Mouse (Mus musculus): ENCODE results near the gene Slco3a1.
"Not testable (repeated sequence)": the region's sequence is repeated elsewhere in the genome, so short reads cannot be mapped to it uniquely, and the experiment has no call there.

Gene Slco3a1

GRCm38 (mm10) chr7:74445148-74445547, 109.4 kb downstream of the Slco3a1 start:
- in situ Hi-C loops (cut with MboI; ENCODE audit: unreplicated experiment in 2 of 2) = no loop called here

GRCm38 (mm10) chr7:74442380-74442779, 112.2 kb downstream of the Slco3a1 start:
- in situ Hi-C loops (cut with MboI; ENCODE audit: unreplicated experiment in 2 of 2) = no loop called here

DNA sequence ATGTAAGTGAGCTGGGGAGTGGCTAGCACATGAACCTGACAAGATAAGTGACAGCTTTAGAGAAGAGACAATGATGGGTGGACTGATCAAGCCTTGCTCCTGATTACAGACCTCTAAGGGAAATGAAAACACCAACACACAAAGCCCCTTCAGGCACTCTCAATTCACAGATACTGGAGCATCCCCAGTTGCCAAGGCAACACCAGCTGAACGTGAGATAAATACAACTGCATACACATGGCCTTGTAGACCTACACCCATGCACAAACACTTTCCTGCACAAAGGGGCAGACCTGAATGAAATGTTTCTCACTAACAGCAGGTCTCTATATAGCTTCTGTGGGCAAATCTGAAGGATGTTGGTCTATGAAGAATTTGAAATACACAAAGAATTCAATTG, 117.0 kb downstream of the Slco3a1 start:
- in situ Hi-C loops (cut with MboI; ENCODE audit: unreplicated experiment in 2 of 2) = no loop called here

DNA sequence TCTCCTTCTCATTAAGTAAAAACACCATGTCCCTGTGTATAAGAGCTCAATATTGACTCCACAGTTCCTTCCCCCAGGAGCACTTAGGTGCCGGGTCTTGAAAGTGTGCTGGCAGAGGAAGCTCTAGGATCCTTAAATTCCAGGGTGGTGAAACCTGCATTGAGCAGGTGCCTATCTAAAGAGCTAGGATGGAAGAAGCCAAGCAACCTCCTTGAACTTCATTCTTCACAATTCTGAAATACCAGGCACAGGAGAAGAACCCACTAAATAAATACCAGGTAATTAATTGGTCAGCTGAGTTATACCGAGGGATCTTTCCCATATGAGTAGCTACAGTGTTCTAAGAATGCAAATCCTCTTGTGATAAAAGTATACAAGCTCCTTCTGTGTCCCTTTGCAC, 117.9 kb downstream of the Slco3a1 start:
- in situ Hi-C loops (cut with MboI; ENCODE audit: unreplicated experiment in 2 of 2) = no loop called here

DNA sequence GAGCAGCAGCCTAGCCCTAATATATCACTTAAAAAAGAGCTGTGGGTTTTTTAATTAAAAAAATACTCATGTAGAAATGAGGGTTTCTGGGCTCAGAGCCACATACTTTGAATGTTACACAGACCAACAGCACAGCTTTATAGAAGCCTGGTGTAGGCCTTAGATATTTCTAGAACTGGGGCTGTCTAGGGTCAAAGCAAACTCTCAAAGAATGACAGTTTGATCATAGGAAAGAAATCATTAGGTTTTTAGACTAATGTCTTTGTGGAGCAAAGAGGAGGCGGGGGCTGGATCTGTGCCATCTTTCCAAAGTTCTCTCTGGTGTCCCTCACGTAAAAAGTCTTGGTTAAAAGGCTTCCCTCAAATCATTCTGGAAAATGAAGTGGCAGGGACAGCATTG, 121.6 kb downstream of the Slco3a1 start:
- in situ Hi-C loops (cut with MboI; ENCODE audit: unreplicated experiment in 2 of 2) = no loop called here

DNA sequence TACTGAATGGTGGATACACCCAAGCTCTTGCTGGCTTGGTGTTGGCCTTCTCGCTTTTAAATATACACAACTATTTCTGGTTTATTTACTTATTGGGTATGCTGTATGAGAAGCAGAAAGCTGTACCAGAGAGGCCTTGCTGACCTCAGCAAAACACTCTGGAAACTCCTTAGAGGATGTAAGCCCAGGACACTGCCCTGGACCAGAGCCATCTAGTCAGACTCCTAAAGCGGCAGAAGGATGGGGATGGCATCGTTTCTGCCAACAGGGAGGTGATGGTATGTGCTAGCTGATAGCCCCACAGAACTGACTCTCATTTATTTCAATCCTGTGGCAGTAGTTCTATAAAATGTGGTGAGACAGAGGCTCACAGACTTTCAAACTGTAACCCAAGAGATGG, 125.3 kb downstream of the Slco3a1 start:
- in situ Hi-C loops (cut with MboI; ENCODE audit: unreplicated experiment in 2 of 2) = no loop called here

DNA sequence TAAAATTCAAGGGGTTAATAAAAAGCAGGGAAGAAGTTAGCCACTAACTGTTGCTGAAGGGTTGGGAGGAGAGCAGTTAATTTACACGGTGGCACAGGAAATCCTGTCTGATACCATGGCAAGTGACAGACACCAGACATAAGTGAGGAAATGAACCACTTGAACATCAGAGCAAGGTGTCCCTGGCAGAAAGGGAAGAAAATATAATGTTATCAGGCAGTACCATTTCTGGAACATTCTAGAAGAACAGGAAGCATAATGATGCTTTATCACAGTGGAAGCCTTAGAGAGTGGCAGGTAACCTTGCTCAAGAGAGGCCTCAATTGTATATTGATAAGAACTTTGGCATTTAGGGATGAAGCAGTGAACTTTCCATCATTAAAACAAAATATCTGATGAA, 127.4 kb downstream of the Slco3a1 start:
- in situ Hi-C loops (cut with MboI; ENCODE audit: unreplicated experiment in 2 of 2) = no loop called here

GRCm38 (mm10) chr7:74425941-74426340, 128.6 kb downstream of the Slco3a1 start:
- in situ Hi-C loops (cut with MboI; ENCODE audit: unreplicated experiment in 2 of 2) = no loop called here

DNA sequence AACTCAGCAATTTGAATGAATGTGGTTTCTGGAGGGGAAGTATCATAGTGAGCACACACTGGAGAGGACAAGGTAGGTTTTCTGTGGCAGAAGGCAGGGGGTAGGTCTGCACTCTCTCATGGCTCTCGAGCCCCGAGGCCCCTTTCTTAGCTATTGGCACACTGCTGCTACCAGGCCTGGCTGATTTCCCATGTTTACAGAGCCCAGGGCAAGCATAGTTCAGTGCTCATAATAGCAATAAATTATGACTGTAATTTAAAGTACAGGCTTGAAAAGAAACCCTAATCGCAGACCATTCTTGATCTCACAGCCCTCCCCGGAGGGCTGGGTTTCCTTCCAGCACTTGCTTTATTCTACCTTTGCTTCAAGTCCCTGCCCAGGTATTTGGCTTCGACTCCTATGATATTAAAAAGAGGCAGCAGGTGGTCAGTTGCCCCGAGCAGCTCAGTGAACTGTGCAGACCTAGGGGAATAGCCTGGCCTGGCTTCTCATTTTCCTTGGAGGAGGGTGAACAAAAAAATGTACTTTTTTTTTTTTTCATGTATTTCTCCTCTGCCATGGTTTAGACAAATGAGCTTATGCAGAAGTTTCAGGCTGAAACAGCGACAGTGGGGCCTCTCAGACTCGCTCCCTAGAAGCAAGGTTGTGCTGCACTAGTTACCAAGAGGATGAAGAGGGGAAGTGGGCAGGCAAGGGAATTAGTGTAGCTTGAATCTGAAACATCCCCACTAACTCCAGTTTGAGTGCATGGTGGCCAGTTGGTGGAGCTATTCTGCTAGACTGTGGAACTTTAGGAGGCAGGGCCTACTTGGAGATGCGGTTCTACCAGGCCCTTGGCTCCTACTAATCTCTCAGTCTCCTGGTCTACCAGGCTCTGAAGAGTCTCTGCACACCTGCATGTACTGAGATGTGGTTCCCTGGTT, 130.4 kb downstream of the Slco3a1 start:
- in situ Hi-C loops (cut with MboI; ENCODE audit: unreplicated experiment in 2 of 2) = no loop called here

DNA sequence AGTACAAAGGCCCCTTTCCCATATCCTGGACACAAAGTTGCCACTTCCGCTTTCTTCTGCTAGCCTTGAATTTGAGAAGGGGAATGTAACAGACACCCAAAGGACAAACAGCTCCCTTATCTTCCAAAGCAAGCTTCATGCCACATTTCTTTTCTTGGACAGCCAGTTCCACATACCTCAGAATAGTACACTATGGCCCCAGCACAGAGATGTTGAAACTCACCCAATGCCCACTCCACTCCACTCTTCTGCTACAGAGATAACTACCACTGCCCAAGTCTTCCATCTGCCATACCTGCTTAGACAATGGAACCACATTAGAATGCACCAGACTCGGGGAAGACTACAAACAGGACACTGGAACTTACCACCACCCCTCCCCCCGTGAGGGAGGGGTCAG, 131.3 kb downstream of the Slco3a1 start:
- in situ Hi-C loops (cut with MboI; ENCODE audit: unreplicated experiment in 2 of 2) = no loop called here

GRCm38 (mm10) chr7:74422731-74423130, 131.8 kb downstream of the Slco3a1 start:
- in situ Hi-C loops (cut with MboI; ENCODE audit: unreplicated experiment in 2 of 2) = no loop called here

DNA sequence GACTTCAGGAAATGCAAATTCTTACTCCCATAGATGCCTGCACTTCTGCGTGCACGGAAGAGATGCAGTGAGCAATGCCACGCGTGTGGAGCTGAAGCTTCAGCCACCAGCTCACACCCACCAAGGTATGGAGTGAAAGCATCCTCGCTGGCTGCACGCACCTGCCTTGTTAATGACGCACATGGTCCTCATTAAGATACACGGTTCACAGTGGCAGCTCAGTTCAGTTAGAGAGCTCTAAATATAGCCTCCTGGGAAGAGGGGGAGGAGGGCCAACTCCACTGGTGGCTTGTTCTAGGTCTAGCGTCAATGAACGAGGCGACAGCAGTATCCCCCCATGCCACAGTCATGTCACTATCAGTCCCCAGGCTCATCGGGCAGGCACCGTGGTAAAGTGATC, 132.6 kb downstream of the Slco3a1 start:
- in situ Hi-C loops (cut with MboI; ENCODE audit: unreplicated experiment in 2 of 2) = no loop called here

DNA sequence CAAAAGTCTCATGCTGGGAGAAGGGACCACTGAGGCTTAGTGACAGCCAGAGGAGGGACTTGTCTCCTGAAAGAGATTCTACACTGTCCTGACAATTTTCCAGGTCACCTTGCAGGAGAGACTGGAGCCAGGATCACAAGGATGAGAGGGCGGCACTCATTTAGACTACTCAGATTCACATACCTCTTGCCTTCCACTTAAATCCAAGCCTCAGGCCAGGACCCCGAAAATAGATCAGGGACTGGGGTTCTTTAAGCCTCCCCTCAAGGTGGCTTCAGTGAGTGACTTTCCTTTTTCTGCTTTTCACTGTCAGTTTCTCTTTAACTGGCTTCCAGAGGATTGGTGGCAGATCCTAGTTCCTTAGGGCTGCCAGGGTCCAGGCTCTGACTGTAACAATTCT, 133.0 kb downstream of the Slco3a1 start:
- in situ Hi-C loops (cut with MboI; ENCODE audit: unreplicated experiment in 2 of 2) = no loop called here

GRCm38 (mm10) chr7:74419706-74420105, 134.9 kb downstream of the Slco3a1 start:
- in situ Hi-C loops (cut with MboI; ENCODE audit: unreplicated experiment in 2 of 2) = no loop called here

- in situ Hi-C loops (cut with MboI; ENCODE audit: unreplicated experiment in 2 of 2) = no loop called here
Observed at GRCm38 (mm10) chr7:74417009-74417408, 137.6 kb downstream of the Slco3a1 start.

DNA sequence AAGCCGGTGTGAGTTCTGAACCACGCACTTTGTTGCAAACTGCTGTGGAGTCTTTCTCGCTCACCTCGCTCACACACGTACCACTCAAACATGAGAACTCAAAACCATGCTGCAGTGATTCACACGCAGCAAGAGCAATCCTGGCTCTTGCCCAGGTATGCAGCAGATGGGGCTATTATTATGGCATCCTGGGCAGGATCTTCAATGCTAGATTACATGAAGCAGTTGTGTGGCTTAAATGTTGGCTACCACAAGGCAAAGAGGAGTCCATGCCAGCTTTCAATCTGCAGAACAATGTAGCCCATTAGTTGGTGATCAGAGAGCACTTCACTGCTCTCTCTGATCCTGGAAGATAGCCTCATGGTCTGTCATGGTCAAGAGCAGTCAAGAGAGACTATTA, 139.3 kb downstream of the Slco3a1 start:
- in situ Hi-C loops (cut with MboI; ENCODE audit: unreplicated experiment in 2 of 2) = no loop called here

DNA sequence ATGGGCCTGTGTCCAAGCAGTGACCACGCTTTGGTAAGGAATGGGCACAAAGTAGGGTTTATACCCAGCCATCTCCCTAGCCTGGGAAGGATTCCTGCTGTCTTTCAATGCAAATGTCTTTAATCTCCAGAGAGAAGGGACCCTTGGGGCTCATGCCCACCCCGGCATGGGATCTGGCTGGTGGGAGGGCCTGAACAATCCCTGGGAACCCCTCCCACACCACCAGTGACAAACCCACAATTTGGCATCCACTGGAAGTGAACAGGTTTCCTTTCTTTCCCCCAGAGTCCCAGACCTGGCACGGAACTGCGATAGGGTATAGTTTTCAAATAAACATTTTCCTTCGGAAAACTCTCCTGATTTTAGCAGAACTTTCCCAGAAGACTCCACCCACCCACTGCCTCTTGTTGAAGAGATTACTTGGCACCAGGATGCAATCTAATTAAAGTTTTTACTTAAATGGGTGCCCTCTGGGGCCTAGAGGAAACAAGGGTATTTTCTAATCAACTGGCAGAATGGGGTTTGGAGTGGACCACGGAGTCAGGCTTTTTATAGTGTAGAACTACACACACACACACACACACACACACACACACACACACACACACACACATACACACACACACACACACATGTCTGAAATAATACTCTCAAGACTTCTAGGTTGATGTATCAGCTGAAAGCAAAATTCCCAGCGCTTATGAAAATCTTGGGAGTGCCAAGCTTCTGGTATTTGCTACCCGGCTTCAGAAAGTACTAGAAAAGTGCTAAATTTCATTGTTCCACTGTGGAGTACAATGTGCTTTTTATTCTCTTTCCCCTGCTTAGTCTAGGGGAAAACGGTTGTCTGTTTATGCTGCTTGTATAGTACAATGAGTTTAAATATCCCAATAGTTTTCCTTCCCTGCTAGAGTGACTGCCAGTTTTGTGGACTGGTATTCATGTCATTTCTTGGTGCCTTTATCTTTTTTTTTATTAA, 140.6 kb downstream of the Slco3a1 start:
- in situ Hi-C loops (cut with MboI; ENCODE audit: unreplicated experiment in 2 of 2) = no loop called here

DNA sequence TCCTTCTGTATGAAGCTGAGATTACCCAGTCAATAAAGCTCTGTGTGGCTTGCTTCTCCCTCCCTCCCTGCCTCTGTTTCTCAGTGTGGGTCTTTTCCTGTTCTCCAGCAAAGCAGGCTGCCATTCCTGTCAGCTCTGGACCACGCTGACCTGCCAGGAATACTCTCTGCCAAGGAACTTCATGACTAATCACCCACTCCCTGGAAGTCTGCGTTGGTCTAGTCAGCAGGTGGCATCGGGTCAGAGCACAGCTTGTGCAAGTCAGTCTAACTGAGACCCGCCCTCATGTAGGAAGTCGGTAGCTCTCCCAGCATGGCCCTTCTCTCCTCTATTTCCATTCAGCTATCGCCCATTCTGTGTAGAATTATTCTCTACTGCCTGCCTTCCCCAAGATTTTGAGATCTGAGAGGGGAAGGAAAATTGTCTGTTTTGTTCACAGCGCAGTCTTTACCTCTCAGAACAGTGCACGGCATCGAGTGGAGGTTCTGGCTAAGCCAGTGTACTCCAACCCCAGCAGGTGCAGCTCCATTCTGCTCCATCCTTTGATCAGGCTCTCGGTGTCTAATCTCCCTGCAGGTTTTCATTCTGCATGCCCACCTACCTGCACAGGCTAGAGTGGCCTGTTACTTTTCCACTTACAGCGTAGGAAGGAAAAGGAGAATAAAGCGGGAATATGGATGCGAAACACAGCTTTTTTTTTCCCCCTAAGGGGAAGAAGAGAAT, 145.8 kb downstream of the Slco3a1 start:
- in situ Hi-C loops (cut with MboI; ENCODE audit: unreplicated experiment in 2 of 2) = no loop called here

- in situ Hi-C loops (cut with MboI; ENCODE audit: unreplicated experiment in 2 of 2) = not testable (repeated sequence)
Observed at GRCm38 (mm10) chr7:74407851-74408250, 146.7 kb downstream of the Slco3a1 start.

GRCm38 (mm10) chr7:74399729-74400128, 154.9 kb downstream of the Slco3a1 start:
- in situ Hi-C loops (cut with MboI; ENCODE audit: unreplicated experiment in 2 of 2) = no loop called here

GRCm38 (mm10) chr7:74399154-74399553, 155.4 kb downstream of the Slco3a1 start:
- in situ Hi-C loops (cut with MboI; ENCODE audit: unreplicated experiment in 2 of 2) = no loop called here
